Mouse (Mus musculus) midbrain, embryonic 10.5 days (tissue): ENCODE data around the gene Fndc9. TPM values are rescaled to one million over a fixed set of nuclear protein-coding genes. Genes with fewer than 3 reads are reported as not detected.

Experiments used
- polyA plus RNA-seq: library from polyadenylated mRNA; unstranded; fragments of >200 nt; fragmentation: Nextera tagmentation; extraction: Ambion mirVana; gene quantifications from 2 replicates; pipeline ENCODE4 v1.2.1, GENCODE M21; 2016

The Fndc9 gene
- polyA plus RNA-seq, 1 experiment from 2014 or later, result 0.75 TPM

Other genes with a start within 250 kb of the Fndc9 start
- 2.4 and 3.4 TPM in 2 replicates for gene Gm12166, start 183.2 kb upstream of the Fndc9 start, polyA plus RNA-seq
- gene Adam19, start 179.5 kb upstream of the Fndc9 start, polyA plus RNA-seq, result 9.3 and 11.1 TPM in 2 replicates
- 1.00 and 1.3 TPM in 2 replicates for gene Nipal4, start 69.0 kb upstream of the Fndc9 start, polyA plus RNA-seq
- gene Cyfip2, start 77.3 kb downstream of the Fndc9 start, polyA plus RNA-seq, result 20.4 and 27.9 TPM in 2 replicates
- gene Itk, start 154.0 kb downstream of the Fndc9 start, polyA plus RNA-seq, result 0.04 TPM in 1 of 2 replicates, not detected in the other
- not detected in 2 replicates for gene Fam71b, start 161.0 kb downstream of the Fndc9 start, polyA plus RNA-seq
- gene Med7, start 201.4 kb downstream of the Fndc9 start, polyA plus RNA-seq, result 95.2 and 97.2 TPM in 2 replicates
- gene Havcr2, start 219.4 kb downstream of the Fndc9 start, polyA plus RNA-seq, result 0.04 and 0.14 TPM in 2 replicates